ENCODE assay signal across 10 mouse cellular contexts in genomic region chr12:79352086-79352741, GRCm38 (mm10). TPM values are rescaled to one million over a fixed set of nuclear protein-coding genes. Genes with fewer than 3 reads are reported as not detected.
A peak's percentile ranks its signal among the peaks of the same experiment; 100 is the strongest.
DNase-seq lines count a peak whose midpoint lies in the region; ATAC-seq and TF ChIP-seq lines count a peak whose summit lies in the region.
"Had no signal": no experiment of that assay in that cellular context is flagged by ENCODE, and none has a peak within 500 bp of the region (broad histone marks: within the 10 kb centered on the region; RNA-seq: fewer than 3 reads in every experiment).

No protein-coding gene starts in this region.

- WGBS in kidney, embryonic 15.5 days: 76% methylated on average over 3 of the region's 3 CpGs
- 84% methylated on average over 3 of the region's 3 CpGs for WGBS in forebrain, embryonic 10.5 days

- DNase-seq in kidney, postnatal 36 days: no peak
- DNase-seq in MEL (ENCODE audit: low read depth, low spot score): peak; percentile 65
- peak; percentile 34 for DNase-seq in c-Kit-positive CD71-negative TER-119-negative erythroid progenitor cells, embryonic 14.5 days (ENCODE audit: low read depth)
- DNase-seq in forebrain, embryonic 10.5 days (ENCODE audit: extremely low spot score, low spot score): no peak
- no peak for DNase-seq in thymus, postnatal 25 days
- DNase-seq: liver, embryonic 13.5 days; right cerebral cortex, postnatal 4 days had no signal

- no peak for TF ChIP-seq POLR2A in MEL (IDR thresholded peaks at IDR 0.05; ENCODE audit: control insufficient read depth in 1 of 2, insufficient read depth in 1 of 2, low read depth in 1 of 2, low read length in 2 of 2, poor library complexity in 1 of 2)

- no peaks in the 10 kb centered on the region for H3K9me3 ChIP-seq in kidney, embryonic 15.5 days (replicated peaks)
- no peaks in the 10 kb centered on the region for H3K9me3 ChIP-seq in MEL (replicated peaks; ENCODE audit: insufficient read depth, low read length)
- no peaks in the 10 kb centered on the region for H3K9me3 ChIP-seq in megakaryocyte, embryonic 14.5 days
- no peaks in the 10 kb centered on the region for H3K9me3 ChIP-seq in forebrain, embryonic 10.5 days
- H3K9me3 ChIP-seq: embryonic facial prominence, embryonic 13.5 days; liver, embryonic 13.5 days had no signal

- H3K4me2 ChIP-seq in kidney, embryonic 15.5 days: no peak overlapping the region
- H3K4me2 ChIP-seq: embryonic facial prominence, embryonic 13.5 days; liver, embryonic 13.5 days had no signal

- peak; percentile 74 for TF ChIP-seq EP300 in MEL (IDR thresholded peaks at IDR 0.05; ENCODE audit: low read depth in 1 of 2, low read length in 2 of 2)

- no peak overlapping the region for H3K4me3 ChIP-seq in kidney, embryonic 15.5 days (replicated peaks)
- H3K4me3 ChIP-seq in MEL (ENCODE audit: control insufficient read depth in 1 of 2, insufficient read depth in 1 of 2, low read depth in 2 of 2, low read length in 2 of 2): no peak overlapping the region
- H3K4me3 ChIP-seq in megakaryocyte, embryonic 14.5 days (replicated peaks): peak overlapping the region; percentile 19
- H3K4me3 ChIP-seq in forebrain, embryonic 10.5 days: no peak overlapping the region
- H3K4me3 ChIP-seq: embryonic facial prominence, embryonic 13.5 days; liver, embryonic 13.5 days had no signal

- TF ChIP-seq CTCF in MEL (IDR thresholded peaks at IDR 0.05 in 2 of 3, conservative IDR thresholded peaks at IDR 0.05 in 1 of 3; ENCODE audit: control insufficient read depth in 1 of 3, insufficient read depth in 1 of 3, low read depth in 2 of 3, low read length in 3 of 3, poor library complexity in 1 of 3, severe bottlenecking in 1 of 3): no peak

- no peak overlapping the region for H3K9ac ChIP-seq in kidney, embryonic 15.5 days
- peak overlapping the region; percentile 30; the same call in 1 of the 2 replicates for H3K9ac ChIP-seq in MEL (ENCODE audit: control insufficient read depth, low read depth, low read length, poor library complexity, severe bottlenecking)
- H3K9ac ChIP-seq: embryonic facial prominence, embryonic 13.5 days; liver, embryonic 13.5 days had no signal

- no peaks in the 10 kb centered on the region for H3K79me2 ChIP-seq in MEL (ENCODE audit: control insufficient read depth, insufficient read depth, low read length, poor library complexity)

- TF ChIP-seq RAD21 in MEL (IDR thresholded peaks at IDR 0.05; ENCODE audit: low read depth, low read length): no peak

- peaks cover 51% of the 10 kb centered on the region for H3K4me1 ChIP-seq in kidney, embryonic 15.5 days
- peaks cover 15 to 20% of the 10 kb centered on the region in 2 experiments for H3K4me1 ChIP-seq in MEL (ENCODE audit: control insufficient read depth in 1 of 2, insufficient read depth in 2 of 2, low read length in 2 of 2)
- peaks cover 45% of the 10 kb centered on the region for H3K4me1 ChIP-seq in megakaryocyte, embryonic 14.5 days
- peaks cover 34% of the 10 kb centered on the region for H3K4me1 ChIP-seq in forebrain, embryonic 10.5 days

- no peaks in the 10 kb centered on the region for H3K27me3 ChIP-seq in kidney, embryonic 15.5 days
- no peaks in the 10 kb centered on the region for H3K27me3 ChIP-seq in MEL (ENCODE audit: control insufficient read depth in 1 of 2, insufficient read depth in 2 of 2, low read length in 2 of 2)
- H3K27me3 ChIP-seq in megakaryocyte, embryonic 14.5 days (replicated peaks): no peaks in the 10 kb centered on the region
- H3K27me3 ChIP-seq in forebrain, embryonic 10.5 days (ENCODE audit: poor library complexity, severe bottlenecking): peaks cover 4% of the 10 kb centered on the region; the same call in 1 of the 2 replicates
- H3K27me3 ChIP-seq: embryonic facial prominence, embryonic 13.5 days; liver, embryonic 13.5 days had no signal

- peak overlapping the region; percentile 89 for H3K27ac ChIP-seq in kidney, embryonic 15.5 days
- peak overlapping the region; percentile 85 for H3K27ac ChIP-seq in MEL (ENCODE audit: control insufficient read depth, low read depth, low read length)
- H3K27ac ChIP-seq in forebrain, embryonic 10.5 days: no peak overlapping the region
- H3K27ac ChIP-seq: embryonic facial prominence, embryonic 13.5 days; liver, embryonic 13.5 days had no signal

- no peaks in the 10 kb centered on the region for H3K36me3 ChIP-seq in kidney, embryonic 15.5 days
- peaks cover 0 to 22% of the 10 kb centered on the region in 2 experiments; a peak in 2 of 4 replicates for H3K36me3 ChIP-seq in MEL (ENCODE audit: control insufficient read depth in 1 of 2, insufficient read depth in 2 of 2, low read length in 2 of 2)
- H3K36me3 ChIP-seq in megakaryocyte, embryonic 14.5 days (replicated peaks; ENCODE audit: low read length): no peaks in the 10 kb centered on the region
- no peaks in the 10 kb centered on the region for H3K36me3 ChIP-seq in forebrain, embryonic 10.5 days (replicated peaks)
- H3K36me3 ChIP-seq: embryonic facial prominence, embryonic 13.5 days; liver, embryonic 13.5 days had no signal

- no peak for ATAC-seq in kidney, embryonic 15.5 days (replicated peaks; ENCODE audit: low FRiP score)

TF ChIP-seq in MEL, 35 proteins besides CTCF, POLR2A, EP300 and RAD21:
- TF ChIP-seq MAZ (IDR thresholded peaks at IDR 0.05; ENCODE audit: low read depth, low read length) (0 out of 2 replicates have a peak, but pooled peaks have one; percentile 35), USF1 (IDR thresholded peaks at IDR 0.05; ENCODE audit: low read depth, low read length) (peak; percentile 76), TBP (IDR thresholded peaks at IDR 0.05; ENCODE audit: low read depth, low read length) (0 out of 2 replicates have a peak, but pooled peaks have one; percentile 27), ETS1 (IDR thresholded peaks at IDR 0.05; ENCODE audit: low read depth, low read length) (peak; percentile 84), POLR2AphosphoS2 (IDR thresholded peaks at IDR 0.05; ENCODE audit: low read length) (no peak), SIN3A (IDR thresholded peaks at IDR 0.05; ENCODE audit: low read length) (0 out of 2 replicates have a peak, but pooled peaks have one; percentile 18), ZNF384 (IDR thresholded peaks at IDR 0.05; ENCODE audit: low read depth, low read length) (peak; percentile 87), GATA1 (IDR thresholded peaks at IDR 0.05; ENCODE audit: low read depth, low read length) (peak; percentile 82), MYC (IDR thresholded peaks at IDR 0.05; ENCODE audit: low read depth, low read length) (no peak), RCOR1 (IDR thresholded peaks at IDR 0.05; ENCODE audit: low read depth, low read length) (peak; percentile 75), JUND (IDR thresholded peaks at IDR 0.05; ENCODE audit: low read depth, low read length) (no peak), BHLHE40 (IDR thresholded peaks at IDR 0.05; ENCODE audit: borderline replicate concordance, low read depth, low read length) (peak; percentile 90), MAX (IDR thresholded peaks at IDR 0.05; ENCODE audit: low read length) (peak; percentile 82)

RNA-seq across cellular contexts. Expression of gene Rad51b, which starts 55.1 kb away (rescaled TPM):
- 7.8 and 8.2 TPM in 2 replicates for polyA plus RNA-seq in kidney, embryonic 15.5 days (2015; fragmentation: Nextera tagmentation; extraction: Ambion mirVana)
- total RNA-seq in MEL (2012; rRNA removed): 3.6 and 4.2 TPM in 2 replicates
- 1 to 10 TPM in 1 of 2 experiments, not detected in 1; 5.7 TPM for polyA plus RNA-seq in MEL (2012; ENCODE audit: insufficient read depth in 1 of 2, insufficient read length in 2 of 2, low read depth in 1 of 2, low replicate concordance in 2 of 2, missing spikeins in 1 of 2)
- 0.30 TPM in 1 of 2 replicates, not detected in the other for polyA plus RNA-seq in megakaryocyte, embryonic 14.5 days (2012; ENCODE audit: insufficient read depth, low replicate concordance)
- 7.1 and 7.5 TPM in 2 replicates for polyA plus RNA-seq in forebrain, embryonic 10.5 days (2016; fragmentation: Nextera tagmentation; extraction: Ambion mirVana)

RNA-seq across cellular contexts. Expression of gene Zfyve26, which starts 56.1 kb away (rescaled TPM):
- polyA plus RNA-seq in kidney, embryonic 15.5 days (2015; fragmentation: Nextera tagmentation; extraction: Ambion mirVana): 14.4 and 15.4 TPM in 2 replicates
- 7.2 and 9.2 TPM in 2 replicates for total RNA-seq in MEL (2012; rRNA removed)
- 100 to 1,000 TPM in 1 of 2 experiments, 10 to 100 TPM in 1; 16.2 to 110 TPM for polyA plus RNA-seq in MEL (2012; ENCODE audit: insufficient read depth in 1 of 2, insufficient read length in 2 of 2, low read depth in 1 of 2, low replicate concordance in 2 of 2, missing spikeins in 1 of 2)
- polyA plus RNA-seq in megakaryocyte, embryonic 14.5 days (2012; ENCODE audit: insufficient read depth, low replicate concordance): 0.65 and 2.8 TPM in 2 replicates
- polyA plus RNA-seq in forebrain, embryonic 10.5 days (2016; fragmentation: Nextera tagmentation; extraction: Ambion mirVana): 13.9 and 15.9 TPM in 2 replicates

Comparison
In these comparisons a context has a peak if more than half of its experiments do, and no peak if none do; other contexts are left out.
1. DNase-seq: peak in MEL (single experiment) and c-Kit-positive CD71-negative TER-119-negative erythroid progenitor cells, embryonic 14.5 days (single experiment); none in kidney, postnatal 36 days (0 of 2), forebrain, embryonic 10.5 days (single experiment) and thymus, postnatal 25 days (single experiment).